In the genomic region with DNA sequence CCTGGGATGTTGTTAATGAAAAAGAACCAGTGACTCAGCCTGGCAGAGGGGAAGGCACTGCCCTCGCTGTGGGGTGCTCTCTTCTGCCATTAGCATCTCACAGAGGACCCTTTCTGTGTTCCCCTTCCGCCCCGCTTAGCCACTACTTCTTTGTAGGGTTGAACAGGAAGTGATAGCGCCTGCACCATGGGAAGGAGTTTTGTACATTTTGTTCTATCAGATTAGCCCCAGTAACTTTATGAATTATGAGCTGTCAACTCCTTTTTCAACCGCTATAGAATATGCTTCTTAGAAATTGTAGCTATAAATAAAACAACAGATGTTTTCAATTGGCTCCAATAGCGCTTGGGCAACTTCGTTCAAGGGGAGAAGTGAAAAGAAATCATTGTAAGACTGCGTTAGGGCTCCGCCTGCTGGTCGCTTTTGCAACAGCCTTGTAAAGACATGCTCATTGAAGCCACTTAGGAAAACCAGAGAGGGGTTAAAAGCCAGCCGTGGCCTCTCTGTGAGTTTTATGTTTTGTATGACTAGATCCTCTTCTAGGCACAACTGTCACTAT, we compare ENCODE assay signal across 8 mouse cellular contexts. TPM values are rescaled to one million over a fixed set of nuclear protein-coding genes. Genes with fewer than 3 reads are reported as not detected.
A peak's percentile ranks its signal among the peaks of the same experiment; 100 is the strongest.
DNase-seq lines count a peak whose midpoint lies in the region; ATAC-seq and TF ChIP-seq lines count a peak whose summit lies in the region.

No protein-coding gene starts in this region.

- H3K4me2 ChIP-seq in embryonic facial prominence, embryonic 13.5 days = peak overlapping the region; percentile 37
- H3K4me2 ChIP-seq in limb, embryonic 15.5 days = peak overlapping the region; percentile 37
- H3K4me2 ChIP-seq in midbrain, postnatal 0 days (ENCODE audit: low read depth, low read length, poor library complexity, severe bottlenecking) = peak overlapping the region; percentile 31; the same call in 1 of the 2 replicates

- intact Hi-C loops in heart, adult 2 months (cut with DNase I) = loop anchor here (2.0 kb wide), 1 partner anchor 49 kb away; the partner anchor contains the start of gene Pik3r1

- no peaks in the 10 kb centered on the region for H3K9me3 ChIP-seq in embryonic facial prominence, embryonic 13.5 days
- H3K9me3 ChIP-seq in limb, embryonic 15.5 days = no peaks in the 10 kb centered on the region
- H3K9me3 ChIP-seq in midbrain, postnatal 0 days (ENCODE audit: low read length) = no peaks in the 10 kb centered on the region

- TF ChIP-seq POLR2A in heart, adult 2 months (IDR thresholded peaks at IDR 0.05; ENCODE audit: insufficient read depth, low read depth, low read length) = no peak
- TF ChIP-seq POLR2A in kidney, adult 2 months (IDR thresholded peaks at IDR 0.05; ENCODE audit: low read depth, low read length) = no peak

- TF ChIP-seq EP300 in heart, adult 2 months (IDR thresholded peaks at IDR 0.05; ENCODE audit: insufficient read depth, low read depth, low read length) = peak; percentile 60; the same call in 1 of the 2 replicates

- no peaks in the 10 kb centered on the region for H3K27me3 ChIP-seq in embryonic facial prominence, embryonic 13.5 days
- no peaks in the 10 kb centered on the region for H3K27me3 ChIP-seq in heart, adult 2 months (ENCODE audit: control insufficient read depth, insufficient read depth, low read length)
- H3K27me3 ChIP-seq in kidney, adult 2 months (replicated peaks; ENCODE audit: control insufficient read depth, insufficient read depth, low read length) = no peaks in the 10 kb centered on the region
- H3K27me3 ChIP-seq in limb, embryonic 15.5 days = no peaks in the 10 kb centered on the region; the same call in 1 of the 2 replicates
- H3K27me3 ChIP-seq in midbrain, postnatal 0 days (ENCODE audit: insufficient read depth, low read length) = no peaks in the 10 kb centered on the region

- WGBS in embryonic facial prominence, embryonic 13.5 days = 8% methylated on average over 11 of the region's 11 CpGs
- 7% methylated on average over 11 of the region's 11 CpGs for WGBS in heart, adult 2 months
- WGBS in kidney, adult 2 months = 13% methylated on average over 11 of the region's 11 CpGs
- 8% methylated on average over 11 of the region's 11 CpGs for WGBS in limb, embryonic 15.5 days
- WGBS in midbrain, postnatal 0 days = 9% methylated on average over 11 of the region's 11 CpGs

- no peak overlapping the region for H3K4me3 ChIP-seq in embryonic facial prominence, embryonic 13.5 days
- peak overlapping the region; percentile 9 for H3K4me3 ChIP-seq in heart, adult 2 months
- H3K4me3 ChIP-seq in kidney, adult 2 months (ENCODE audit: insufficient read depth, low read depth, low read length) = no peak overlapping the region
- H3K4me3 ChIP-seq in limb, embryonic 15.5 days = peak overlapping the region; percentile 22
- H3K4me3 ChIP-seq in midbrain, postnatal 0 days (ENCODE audit: low read depth, low read length) = no peak overlapping the region

- peaks cover 32% of the 10 kb centered on the region for H3K4me1 ChIP-seq in embryonic facial prominence, embryonic 13.5 days
- H3K4me1 ChIP-seq in heart, adult 2 months (ENCODE audit: control insufficient read depth, insufficient read depth, low read length) = peaks cover 20% of the 10 kb centered on the region
- peaks cover 15% of the 10 kb centered on the region; the same call in 1 of the 2 replicates for H3K4me1 ChIP-seq in kidney, adult 2 months (ENCODE audit: control insufficient read depth, insufficient read depth, low read length)
- peaks cover 24% of the 10 kb centered on the region for H3K4me1 ChIP-seq in limb, embryonic 15.5 days
- no peaks in the 10 kb centered on the region for H3K4me1 ChIP-seq in midbrain, postnatal 0 days (ENCODE audit: insufficient read depth, low read length)

- DNase-seq in B cell, adult 2 months = peak; percentile 84 to 86
- peak; percentile 47 to 64 for DNase-seq in adrenal gland, postnatal 4 days (ENCODE audit: low spot score in 2 of 2)
- DNase-seq in heart, adult 2 months = peak; percentile 77 to 82
- peak; percentile 85 for DNase-seq in kidney, adult 2 months
- DNase-seq in midbrain, postnatal 0 days (ENCODE audit: low spot score) = peak; percentile 92
- DNase-seq in spleen, postnatal 4 days (ENCODE audit: low spot score in 2 of 2) = peak; percentile 79 to 91

- ATAC-seq in embryonic facial prominence, embryonic 13.5 days (ENCODE audit: insufficient number of reproducible peaks, insufficient read depth, low FRiP score, low TSS enrichment, low read depth) = no peak
- ATAC-seq in limb, embryonic 15.5 days (ENCODE audit: insufficient number of reproducible peaks, low FRiP score, low TSS enrichment, low read depth) = no peak
- peak; percentile 38; the same call in 1 of the 2 replicates for ATAC-seq in midbrain, postnatal 0 days (ENCODE audit: low FRiP score)

- TF ChIP-seq CTCF in heart, adult 2 months (IDR thresholded peaks at IDR 0.05) = peak; percentile 85
- peak; percentile 74 for TF ChIP-seq CTCF in kidney, adult 2 months (conservative IDR thresholded peaks at IDR 0.05; ENCODE audit: insufficient read depth, insufficient read length, low read depth, low read length)
- TF ChIP-seq CTCF in midbrain, postnatal 0 days (IDR thresholded peaks at IDR 0.05) = peak; percentile 91

- peak overlapping the region; percentile 23 for H3K27ac ChIP-seq in embryonic facial prominence, embryonic 13.5 days
- H3K27ac ChIP-seq in heart, adult 2 months = peak overlapping the region; percentile 53
- peak overlapping the region; percentile 3; the same call in 1 of the 2 replicates for H3K27ac ChIP-seq in kidney, adult 2 months (ENCODE audit: insufficient read depth, low read depth, low read length)
- peak overlapping the region; percentile 81 for H3K27ac ChIP-seq in limb, embryonic 15.5 days
- no peak overlapping the region for H3K27ac ChIP-seq in midbrain, postnatal 0 days (ENCODE audit: low read depth, low read length)

- no peaks in the 10 kb centered on the region for H3K36me3 ChIP-seq in embryonic facial prominence, embryonic 13.5 days
- peaks cover 31% of the 10 kb centered on the region for H3K36me3 ChIP-seq in heart, adult 2 months (ENCODE audit: control insufficient read depth, insufficient read depth, low read length)
- no peaks in the 10 kb centered on the region for H3K36me3 ChIP-seq in kidney, adult 2 months (ENCODE audit: control insufficient read depth, insufficient read depth, low read length)
- H3K36me3 ChIP-seq in limb, embryonic 15.5 days = no peaks in the 10 kb centered on the region
- no peaks in the 10 kb centered on the region for H3K36me3 ChIP-seq in midbrain, postnatal 0 days (ENCODE audit: insufficient read depth, low read length)

- H3K9ac ChIP-seq in embryonic facial prominence, embryonic 13.5 days = no peak overlapping the region
- no peak overlapping the region for H3K9ac ChIP-seq in heart, adult 2 months (ENCODE audit: low read depth, low read length)
- H3K9ac ChIP-seq in limb, embryonic 15.5 days = no peak overlapping the region
- no peak overlapping the region for H3K9ac ChIP-seq in midbrain, postnatal 0 days (replicated peaks; ENCODE audit: low read length, poor library complexity, severe bottlenecking)

- peaks cover 2% of the 10 kb centered on the region for H3K79me2 ChIP-seq in heart, adult 2 months (replicated peaks; ENCODE audit: control insufficient read depth, insufficient read depth, low read length)

RNA-seq across cellular contexts. Expression of gene Pik3r1, which starts 48.6 kb away (rescaled TPM):
- total RNA-seq in adrenal gland, postnatal 4 days (2021) = 100 to 1,000 TPM; 122 to 130 TPM
- 38.8 and 45.0 TPM in 2 replicates for polyA plus RNA-seq in embryonic facial prominence, embryonic 13.5 days (2015; fragmentation: Nextera tagmentation; extraction: Ambion mirVana)
- 100 to 1,000 TPM; 111 to 132 TPM for total RNA-seq in heart, adult 2 months (2021)
- polyA plus RNA-seq in heart, adult 2 months (2012; rRNA removed) = 23.7 and 41.4 TPM in 2 replicates
- polyA plus RNA-seq in kidney, adult 2 months (2012; rRNA removed) = 17.1 and 21.2 TPM in 2 replicates
- polyA plus RNA-seq in limb, embryonic 15.5 days (2015; fragmentation: Nextera tagmentation; extraction: Ambion mirVana) = 46.2 and 48.9 TPM in 2 replicates
- total RNA-seq in midbrain, postnatal 0 days (2014; rRNA removed) = 99.2 and 116 TPM in 2 replicates
- 43.0 and 54.4 TPM in 2 replicates for polyA plus RNA-seq in midbrain, postnatal 0 days (2015; fragmentation: Nextera tagmentation; extraction: Ambion mirVana)

Comparison
In these comparisons a context has a peak if more than half of its experiments do, and no peak if none do; other contexts are left out.
1. H3K4me3 ChIP-seq: peak in heart, adult 2 months (single experiment) and limb, embryonic 15.5 days (single experiment); none in embryonic facial prominence, embryonic 13.5 days (single experiment), kidney, adult 2 months (single experiment) and midbrain, postnatal 0 days (single experiment).
2. Peak in every context shown above with its lines, with median percentiles within 50 percentile points of each other: DNase-seq, H3K4me2 ChIP-seq and CTCF ChIP-seq.